Mouse (Mus musculus) heart, embryonic 12.5 days (tissue): ENCODE data around the gene Gpsm3. TPM values are rescaled to one million over a fixed set of nuclear protein-coding genes. Genes with fewer than 3 reads are reported as not detected.

Source experiments
- ATAC-seq: fragments of 200-750 bp; cut with Nextera tagmentation; 2 replicates; pipeline ENCODE4 v1.8.0; 2017; ENCODE audit warnings: moderate TSS enrichment, moderate library complexity; ENCODE audit not compliant: insufficient number of reproducible peaks, low FRiP score
- H3K27ac ChIP-seq: fragments of 300-500 bp; sonication (generic); 2 replicates; pipeline ENCODE4 v1.5.1; 2016; ENCODE audit warnings: mild to moderate bottlenecking, moderate library complexity; ENCODE audit not compliant: poor library complexity, severe bottlenecking
- H3K27me3 ChIP-seq: fragments of 300-500 bp; sonication (generic); replicated peaks from 2 replicates; pipeline ENCODE4 v1.6.1; 2016; ENCODE audit warnings: mild to moderate bottlenecking, moderate library complexity
- H3K36me3 ChIP-seq: fragments of 300-500 bp; sonication (generic); 2 replicates; pipeline ENCODE4 v1.6.1; 2016; ENCODE audit warnings: mild to moderate bottlenecking, moderate library complexity
- H3K4me1 ChIP-seq: fragments of 300-500 bp; sonication (generic); replicated peaks from 2 replicates; pipeline ENCODE4 v1.6.1; 2016; ENCODE audit warnings: mild to moderate bottlenecking
- H3K4me2 ChIP-seq: fragments of 300-500 bp; sonication (generic); 2 replicates; pipeline ENCODE4 v1.6.1; 2016; ENCODE audit warnings: mild to moderate bottlenecking, moderate library complexity
- H3K4me3 ChIP-seq: fragments of 300-500 bp; sonication (generic); 2 replicates; pipeline ENCODE4 v1.5.1; 2016; ENCODE audit warnings: mild to moderate bottlenecking
- H3K9ac ChIP-seq: fragments of 300-500 bp; sonication (generic); 2 replicates; pipeline ENCODE4 v1.6.1; 2016; ENCODE audit warnings: mild to moderate bottlenecking, moderate library complexity
- H3K9me3 ChIP-seq: fragments of 300-500 bp; sonication (generic); replicated peaks from 2 replicates; pipeline ENCODE4 v1.6.1; 2016; ENCODE audit warnings: mild to moderate bottlenecking, moderate library complexity
- WGBS: fragments of 180-500 bp; shearing (Covaris S2); methylation state at CpG from one replicate; pipeline ENCODE4 v1.1.7; 2016; 5-methylcytosine and 5-hydroxymethylcytosine counted together
- polyA plus RNA-seq: library from polyadenylated mRNA; unstranded; fragments of >200 nt; fragmentation: Nextera tagmentation; extraction: Ambion mirVana; gene quantifications from 2 replicates; pipeline ENCODE4 v1.2.1, GENCODE M21; 2016

Gpsm3 gene
- polyA plus RNA-seq, 1 experiment from 2014 or later: 4.6 TPM

- no peaks in the 10 kb centered on the region for H3K9me3 ChIP-seq
- peaks cover 31% of the 10 kb centered on the region for H3K36me3 ChIP-seq
- peak within 1 kb of the TSS; percentile 92 for H3K4me2 ChIP-seq
- peak within 1 kb of the TSS; percentile 69 for H3K4me3 ChIP-seq
- H3K27me3 ChIP-seq: no peaks in the 10 kb centered on the region
- peak within 1 kb of the TSS; percentile 90 for H3K27ac ChIP-seq
- H3K4me1 ChIP-seq: peaks cover 50% of the 10 kb centered on the region
- peak; percentile 94 for ATAC-seq
- WGBS: 1% methylated on average over 30 of the region's 30 CpGs
- H3K9ac ChIP-seq: peak within 1 kb of the TSS; percentile 80
Observed at GRCm38 (mm10) chr17:34603375-34604060, 13.9 kb downstream of the Gpsm3 start, which contains the start of gene Rnf5. Rnf5 (minus strand) TSS chr17:34603690.

- under 1% methylated on average over 30 of the region's 35 CpGs for WGBS
- no peaks in the 10 kb centered on the region for H3K27me3 ChIP-seq
- peak within 1 kb of the TSS; percentile 87 for H3K9ac ChIP-seq
- H3K4me1 ChIP-seq: peaks cover 51% of the 10 kb centered on the region
- ATAC-seq: peak; percentile 91
- peak within 1 kb of the TSS; percentile 69 for H3K4me3 ChIP-seq
- H3K27ac ChIP-seq: peak within 1 kb of the TSS; percentile 90
- H3K9me3 ChIP-seq: no peaks in the 10 kb centered on the region
- H3K4me2 ChIP-seq: peak within 1 kb of the TSS; percentile 92
- H3K36me3 ChIP-seq: peaks cover 31% of the 10 kb centered on the region
Observed at GRCm38 (mm10) chr17:34604061-34604508, 14.5 kb downstream of the Gpsm3 start, which contains the start of gene Agpat1. Agpat1 (plus strand) TSS chr17:34604262.

- Histone ChIP-seq H3K27me3 (no peaks in the 10 kb centered on the region), H3K4me3 (peak overlapping the region; percentile 69), H3K4me1 (peaks cover 49% of the 10 kb centered on the region), H3K4me2 (peak overlapping the region; percentile 92), H3K9ac (peak overlapping the region; percentile 87), H3K9me3 (no peaks in the 10 kb centered on the region), H3K36me3 (peaks cover 31% of the 10 kb centered on the region), H3K27ac (peak overlapping the region; percentile 90)
- WGBS: 19% methylated on average over 24 of the region's 24 CpGs
- no peak for ATAC-seq
Observed at GRCm38 (mm10) chr17:34604511-34605237, 15.1 kb downstream of the Gpsm3 start.

DNA sequence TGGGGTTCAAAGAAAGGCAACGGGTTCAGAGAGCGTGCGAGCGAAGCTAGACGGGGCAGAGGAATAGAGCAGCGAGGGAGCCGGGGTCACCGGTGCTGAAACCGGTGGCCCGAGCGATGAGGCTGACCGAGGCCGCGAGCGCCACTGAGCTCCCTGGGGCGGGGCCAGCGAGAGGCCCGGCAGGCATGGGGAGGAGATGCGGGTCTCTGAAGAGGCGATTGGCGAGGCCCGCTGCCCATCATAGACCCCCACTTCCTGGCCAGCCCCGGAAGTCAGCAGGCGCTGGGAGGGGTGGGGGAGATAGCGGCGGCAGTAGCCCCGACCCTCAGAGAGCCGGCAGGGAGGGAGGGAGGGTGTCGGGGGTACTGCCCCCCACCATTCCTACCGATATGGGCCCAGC, 16.0 kb downstream of the Gpsm3 start:
- Histone ChIP-seq H3K36me3 (peaks cover 27% of the 10 kb centered on the region), H3K4me3 (peak overlapping the region; percentile 69), H3K27ac (peak overlapping the region; percentile 90), H3K4me2 (peak overlapping the region; percentile 92), H3K9me3 (no peaks in the 10 kb centered on the region), H3K9ac (peak overlapping the region; percentile 87), H3K27me3 (no peaks in the 10 kb centered on the region), H3K4me1 (peaks cover 49% of the 10 kb centered on the region)
- peak; percentile 69 for ATAC-seq
- 2% methylated on average over 25 of the region's 30 CpGs for WGBS

GRCm38 (mm10) chr17:34606186-34607039, 16.8 kb downstream of the Gpsm3 start:
- Histone ChIP-seq H3K4me2 (peak overlapping the region; percentile 92), H3K9ac (peak overlapping the region; percentile 87), H3K36me3 (peaks cover 28% of the 10 kb centered on the region), H3K4me1 (peaks cover 49% of the 10 kb centered on the region), H3K4me3 (peak overlapping the region; percentile 69), H3K27ac (peak overlapping the region; percentile 90), H3K9me3 (no peaks in the 10 kb centered on the region), H3K27me3 (no peaks in the 10 kb centered on the region)
- 15% methylated on average over 32 of the region's 32 CpGs for WGBS
- ATAC-seq: no peak

DNA sequence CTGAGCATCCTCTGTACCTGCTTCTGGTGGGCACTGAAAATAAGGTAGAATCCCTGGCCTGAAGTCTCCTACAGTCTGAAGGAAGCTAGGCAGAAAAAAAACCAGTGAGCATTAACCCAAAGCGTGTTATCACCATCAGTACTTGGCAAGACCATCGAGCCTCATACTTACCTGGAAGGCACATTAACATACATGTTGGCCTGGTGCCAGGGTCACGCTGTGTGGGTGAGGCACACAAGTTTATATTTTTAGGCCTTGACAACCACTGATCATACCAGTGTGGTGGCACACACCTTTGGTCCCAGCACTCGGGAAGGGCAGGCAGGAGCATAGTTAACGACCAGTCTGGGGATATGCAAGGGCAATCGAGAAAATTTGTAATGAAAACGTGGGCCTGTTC, 18.4 kb downstream of the Gpsm3 start:
- Histone ChIP-seq H3K4me2 (no peak overlapping the region), H3K27ac (no peak overlapping the region), H3K4me3 (no peak overlapping the region), H3K9me3 (no peaks in the 10 kb centered on the region), H3K9ac (0 out of 2 replicates have a peak overlapping the region, but pooled peaks have one; percentile 42), H3K36me3 (peaks cover 38% of the 10 kb centered on the region), H3K4me1 (peaks cover 38% of the 10 kb centered on the region), H3K27me3 (no peaks in the 10 kb centered on the region)
- 84% methylated on average over 7 of the region's 7 CpGs for WGBS
- no peak for ATAC-seq

DNA sequence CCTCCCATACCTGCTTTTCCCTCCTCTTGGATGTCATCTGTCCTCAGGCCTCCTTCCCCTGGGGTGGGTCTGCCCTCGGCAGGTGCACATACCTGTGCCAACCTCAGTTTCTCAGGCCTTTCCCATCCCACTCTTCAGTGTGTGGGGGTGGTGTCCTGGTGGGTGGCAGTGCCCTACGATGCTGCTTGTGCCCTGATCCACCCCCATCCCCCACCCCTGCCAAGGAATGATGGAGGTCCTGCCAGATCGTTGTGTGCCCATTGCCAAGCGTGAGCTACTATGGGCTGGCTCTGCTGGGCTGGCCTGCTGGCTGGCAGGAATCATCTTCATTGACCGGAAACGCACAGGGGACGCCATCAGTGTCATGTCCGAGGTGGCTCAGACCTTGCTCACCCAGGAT, 21.4 kb downstream of the Gpsm3 start:
- H3K27ac ChIP-seq: no peak overlapping the region
- no peak for ATAC-seq
- no peak overlapping the region for H3K4me2 ChIP-seq
- H3K27me3 ChIP-seq: no peaks in the 10 kb centered on the region
- no peak overlapping the region for H3K4me3 ChIP-seq
- no peak overlapping the region for H3K9ac ChIP-seq
- no peaks in the 10 kb centered on the region for H3K9me3 ChIP-seq
- 91% methylated on average over 8 of the region's 8 CpGs for WGBS
- peaks cover 29% of the 10 kb centered on the region for H3K4me1 ChIP-seq
- peaks cover 63% of the 10 kb centered on the region for H3K36me3 ChIP-seq

GRCm38 (mm10) chr17:34613054-34613645, 23.5 kb downstream of the Gpsm3 start:
- H3K9me3 ChIP-seq: no peaks in the 10 kb centered on the region
- no peak overlapping the region for H3K27ac ChIP-seq
- WGBS: 83% methylated on average over 11 of the region's 11 CpGs
- no peak overlapping the region for H3K9ac ChIP-seq
- peaks cover 71% of the 10 kb centered on the region for H3K36me3 ChIP-seq
- no peak for ATAC-seq
- no peak overlapping the region for H3K4me2 ChIP-seq
- H3K27me3 ChIP-seq: no peaks in the 10 kb centered on the region
- no peak overlapping the region for H3K4me3 ChIP-seq
- peaks cover 10% of the 10 kb centered on the region for H3K4me1 ChIP-seq

GRCm38 (mm10) chr17:34613830-34614229, 24.2 kb downstream of the Gpsm3 start:
- no peaks in the 10 kb centered on the region for H3K27me3 ChIP-seq

DNA sequence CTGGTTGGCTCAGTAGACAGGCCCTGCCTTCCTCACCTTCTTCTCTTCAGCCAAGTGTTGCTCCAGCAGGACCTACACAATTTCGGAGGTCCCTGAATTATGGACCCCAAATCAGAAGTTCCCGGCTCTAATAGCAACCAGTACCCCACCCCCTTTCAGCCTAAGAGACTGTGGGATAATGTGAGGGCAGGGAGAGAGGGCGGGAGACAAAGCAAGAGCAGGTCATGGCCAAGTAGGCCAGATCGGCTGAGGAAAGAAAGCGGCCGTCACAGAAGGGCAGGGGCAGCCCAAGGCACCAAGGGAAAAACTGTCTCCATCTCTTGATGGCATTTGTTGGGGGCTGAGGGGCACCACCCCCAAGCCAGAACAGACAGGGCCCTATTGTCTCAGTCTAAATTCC, 26.3 kb downstream of the Gpsm3 start, which contains the start of gene Egfl8:
Gene Egfl8 (minus strand): TSS at position 101 of the 400 bp plus-strand sequence.
- no peak within 1 kb of the TSS for H3K4me3 ChIP-seq
- 71% methylated on average over 6 of the region's 6 CpGs for WGBS
- H3K27ac ChIP-seq: 0 out of 2 replicates have a peak within 1 kb of the TSS, but pooled peaks have one; percentile 18
- ATAC-seq: no peak
- no peaks in the 10 kb centered on the region for H3K9me3 ChIP-seq
- H3K27me3 ChIP-seq: no peaks in the 10 kb centered on the region
- no peak within 1 kb of the TSS for H3K4me2 ChIP-seq
- H3K9ac ChIP-seq: no peak within 1 kb of the TSS
- no peaks in the 10 kb centered on the region for H3K4me1 ChIP-seq
- peaks cover 73% of the 10 kb centered on the region for H3K36me3 ChIP-seq

More at GRCm38 (mm10) chr17:34613830-34614229, 24.2 kb downstream of the Gpsm3 start:
- Histone ChIP-seq H3K9ac (no peak overlapping the region), H3K27ac (no peak overlapping the region), H3K4me3 (no peak overlapping the region), H3K4me1 (peaks cover 4% of the 10 kb centered on the region), H3K36me3 (peaks cover 70% of the 10 kb centered on the region), H3K9me3 (no peaks in the 10 kb centered on the region), H3K4me2 (no peak overlapping the region)
- ATAC-seq: no peak
- 85% methylated on average over 10 of the region's 10 CpGs for WGBS
